Mouse (Mus musculus) neutrophil, adult 5-6 weeks (primary cell): ENCODE measurements around the gene Slc44a2. TPM values are rescaled to one million over a fixed set of nuclear protein-coding genes. Genes with fewer than 3 reads are reported as not detected.

ENCODE experiments used
- total RNA-seq: library from RNA; stranded (forward); fragments of 200-1000 nt; gene quantifications from 2 replicates; pipeline ENCODE4 v1.2.3, GENCODE M21; 2017

The Slc44a2 gene
- total RNA-seq, 1 experiment from 2014 or later, result 279 TPM

Other genes with a start within 250 kb of the Slc44a2 start
- gene Gm49373, start 247.6 kb upstream of the Slc44a2 start, total RNA-seq, result 0.23 and 0.25 TPM in 2 replicates
- 11.1 and 15.7 TPM in 2 replicates for gene Fdx1l, start 247.1 kb upstream of the Slc44a2 start, total RNA-seq
- gene Gm38431, start 228.7 kb upstream of the Slc44a2 start, total RNA-seq, result 4.7 TPM in 2 replicates
- gene Raver1, start 228.7 kb upstream of the Slc44a2 start, total RNA-seq, result 15.0 and 15.4 TPM in 2 replicates
- gene Tyk2, start 189.5 kb upstream of the Slc44a2 start, total RNA-seq, result 30.4 and 32.4 TPM in 2 replicates
- 117 and 133 TPM in 2 replicates for gene Cdc37, start 170.7 kb upstream of the Slc44a2 start, total RNA-seq
- gene Pde4a, start 155.0 kb upstream of the Slc44a2 start, total RNA-seq, result 1.5 and 2.6 TPM in 2 replicates
- gene Keap1, start 81.3 kb upstream of the Slc44a2 start, total RNA-seq, result 25.0 and 29.5 TPM in 2 replicates
- 4.7 and 5.9 TPM in 2 replicates for gene S1pr5, start 72.3 kb upstream of the Slc44a2 start, total RNA-seq
- 18.3 and 31.7 TPM in 2 replicates for gene Atg4d, start 55.4 kb upstream of the Slc44a2 start, total RNA-seq
- gene Kri1, start 32.7 kb upstream of the Slc44a2 start, total RNA-seq, result 175 and 178 TPM in 2 replicates
- gene Cdkn2d, start 29.3 kb upstream of the Slc44a2 start, total RNA-seq, result 74.5 and 93.6 TPM in 2 replicates
- 7.6 and 13.6 TPM in 2 replicates for gene Ap1m2, start 8.4 kb upstream of the Slc44a2 start, total RNA-seq
- 58.2 and 67.9 TPM in 2 replicates for gene Ilf3, start 47.2 kb downstream of the Slc44a2 start, total RNA-seq
- 19.4 and 22.7 TPM in 2 replicates for gene Qtrt1, start 91.1 kb downstream of the Slc44a2 start, total RNA-seq
- gene Dnm2, start 104.2 kb downstream of the Slc44a2 start, total RNA-seq, result 318 and 340 TPM in 2 replicates
- gene Tmed1, start 189.6 kb downstream of the Slc44a2 start, total RNA-seq, result 4.4 and 5.3 TPM in 2 replicates
- gene AB124611, start 205.5 kb downstream of the Slc44a2 start, total RNA-seq, result 333 and 359 TPM in 2 replicates
- 17.6 and 18.3 TPM in 2 replicates for gene Carm1, start 226.2 kb downstream of the Slc44a2 start, total RNA-seq